Mouse (Mus musculus): ENCODE results near the gene Klhl29. TPM values are rescaled to one million over a fixed set of nuclear protein-coding genes. Genes with fewer than 3 reads are reported as not detected.

The Klhl29 gene
- total and polyA plus RNA-seq, 3 experiments = 0.41 to 0.57 (median 0.42) TPM

DNA sequence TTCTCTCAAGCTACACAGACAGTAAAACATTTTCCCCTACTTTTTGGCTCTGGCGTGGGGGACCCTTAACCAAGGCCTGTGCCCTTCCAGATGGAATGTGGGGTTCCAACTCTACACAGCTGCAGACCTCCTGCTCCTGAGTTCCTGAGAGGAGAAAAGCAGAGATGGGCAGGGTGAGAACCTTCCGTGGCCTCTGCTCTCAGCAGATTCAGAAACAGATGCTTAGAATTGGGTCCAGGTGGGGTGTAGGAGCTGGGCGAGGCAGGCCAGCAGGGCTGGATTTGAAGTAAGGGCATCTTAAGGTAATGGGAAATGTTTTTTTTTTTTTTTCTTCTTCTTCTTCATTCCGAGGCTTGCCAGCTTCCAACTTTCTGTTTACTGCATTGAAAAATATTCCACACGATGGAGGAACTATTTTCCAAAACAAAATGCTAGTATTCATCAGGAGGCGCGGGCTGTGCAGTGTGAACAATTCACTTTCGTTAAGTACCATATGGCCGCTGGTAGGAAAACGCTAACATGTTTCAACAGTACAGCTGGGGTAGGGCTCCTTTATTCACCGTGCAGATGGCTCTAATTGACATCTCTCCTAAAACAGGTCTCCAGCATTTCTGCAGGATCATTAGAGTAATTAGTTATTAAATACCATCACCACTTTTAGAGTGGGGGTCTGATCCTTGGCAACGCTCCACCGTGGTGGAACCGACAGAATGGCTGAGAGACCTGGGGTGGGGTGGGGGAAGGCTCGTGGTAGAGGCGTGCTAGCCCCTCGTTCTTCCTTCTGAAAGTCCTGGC is 135.8 kb downstream of the Klhl29 start:
- peaks cover under 1% of the 10 kb centered on the region; the same call in 1 of the 2 replicates for H3K4me1 ChIP-seq (ENCODE audit: control insufficient read depth, insufficient read depth, low read length)
- H3K27ac ChIP-seq = no peak overlapping the region
- H3K9ac ChIP-seq (ENCODE audit: low read depth, low read length) = no peak overlapping the region
- H3K27me3 ChIP-seq (ENCODE audit: control insufficient read depth, insufficient read depth, low read length) = no peaks in the 10 kb centered on the region
- H3K79me2 ChIP-seq (replicated peaks; ENCODE audit: control insufficient read depth, insufficient read depth, low read length) = no peaks in the 10 kb centered on the region
- no peaks in the 10 kb centered on the region for H3K36me3 ChIP-seq (ENCODE audit: control insufficient read depth, insufficient read depth, low read length)
- no peak overlapping the region for H3K4me3 ChIP-seq
- no peak for DNase-seq
- intact Hi-C loops (cut with DNase I) = loop anchor here (10.0 kb wide), 1 partner anchor 95 kb away; no protein-coding TSS in a partner anchor
- TF ChIP-seq POLR2A (IDR thresholded peaks at IDR 0.05; ENCODE audit: insufficient read depth, low read depth, low read length) (no peak), EP300 (IDR thresholded peaks at IDR 0.05; ENCODE audit: insufficient read depth, low read depth, low read length) (no peak), CTCF (IDR thresholded peaks at IDR 0.05) (no peak)
- WGBS = 90% methylated on average over 17 of the region's 17 CpGs

DNA sequence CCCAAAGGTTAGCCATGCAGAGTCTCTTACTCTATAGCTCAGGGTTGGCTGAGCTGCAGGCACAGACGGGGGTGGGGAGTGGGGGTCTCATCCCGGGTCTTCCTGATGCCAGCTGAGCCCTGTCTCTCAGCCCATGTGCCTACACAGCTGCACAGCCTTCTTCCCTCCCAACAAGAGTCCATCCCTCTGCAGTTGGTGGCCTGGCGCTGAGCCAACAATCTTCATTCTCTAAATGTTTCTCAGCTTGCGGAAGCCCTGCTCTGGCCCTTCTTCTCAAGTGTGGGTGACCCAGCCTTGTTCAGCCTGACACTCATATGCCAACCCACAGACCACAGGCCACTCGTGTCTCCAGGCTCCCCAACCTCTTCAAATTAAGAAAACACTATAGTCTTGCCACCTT is 138.4 kb downstream of the Klhl29 start:
- WGBS = 42% methylated on average over 5 of the region's 5 CpGs
- Histone ChIP-seq H3K36me3 (ENCODE audit: control insufficient read depth, insufficient read depth, low read length) (no peaks in the 10 kb centered on the region), H3K79me2 (replicated peaks; ENCODE audit: control insufficient read depth, insufficient read depth, low read length) (no peaks in the 10 kb centered on the region), H3K4me1 (ENCODE audit: control insufficient read depth, insufficient read depth, low read length) (no peaks in the 10 kb centered on the region), H3K27me3 (ENCODE audit: control insufficient read depth, insufficient read depth, low read length) (no peaks in the 10 kb centered on the region), H3K9ac (ENCODE audit: low read depth, low read length) (no peak overlapping the region), H3K27ac (no peak overlapping the region), H3K4me3 (no peak overlapping the region)
- intact Hi-C loops (cut with DNase I) = no loop called here
- peak; percentile 19 to 41 for DNase-seq
- no peak for TF ChIP-seq POLR2A (IDR thresholded peaks at IDR 0.05; ENCODE audit: insufficient read depth, low read depth, low read length)
- TF ChIP-seq CTCF (IDR thresholded peaks at IDR 0.05) = no peak
- no peak for TF ChIP-seq EP300 (IDR thresholded peaks at IDR 0.05; ENCODE audit: insufficient read depth, low read depth, low read length)

DNA sequence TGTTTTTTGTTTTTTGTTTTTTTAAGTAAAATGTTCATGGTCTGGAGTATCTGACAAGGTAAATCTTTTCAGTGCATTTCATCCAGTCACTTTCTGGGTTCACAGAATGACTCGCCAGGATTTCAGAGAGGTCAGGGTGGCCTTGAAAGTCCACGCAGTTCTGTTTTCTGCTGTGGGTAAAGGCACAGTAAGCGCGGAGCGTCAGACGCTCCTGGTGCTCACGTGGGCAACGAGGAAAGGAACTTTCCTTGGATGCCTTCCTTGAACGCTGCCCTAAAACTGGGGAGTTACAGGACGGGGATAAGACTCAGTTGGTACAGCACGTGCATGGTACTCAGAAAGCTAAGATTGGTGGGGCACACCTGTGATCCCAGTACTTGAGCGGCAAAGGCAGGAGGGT is 139.9 kb downstream of the Klhl29 start:
- no peak for TF ChIP-seq POLR2A (IDR thresholded peaks at IDR 0.05; ENCODE audit: insufficient read depth, low read depth, low read length)
- no peak for TF ChIP-seq CTCF (IDR thresholded peaks at IDR 0.05)
- no peak for TF ChIP-seq EP300 (IDR thresholded peaks at IDR 0.05; ENCODE audit: insufficient read depth, low read depth, low read length)
- no peak for DNase-seq
- intact Hi-C loops (cut with DNase I) = no loop called here
- H3K9ac ChIP-seq (ENCODE audit: low read depth, low read length) = no peak overlapping the region
- no peaks in the 10 kb centered on the region for H3K27me3 ChIP-seq (ENCODE audit: control insufficient read depth, insufficient read depth, low read length)
- H3K27ac ChIP-seq = no peak overlapping the region
- no peaks in the 10 kb centered on the region for H3K79me2 ChIP-seq (replicated peaks; ENCODE audit: control insufficient read depth, insufficient read depth, low read length)
- no peaks in the 10 kb centered on the region for H3K4me1 ChIP-seq (ENCODE audit: control insufficient read depth, insufficient read depth, low read length)
- no peak overlapping the region for H3K4me3 ChIP-seq
- H3K36me3 ChIP-seq (ENCODE audit: control insufficient read depth, insufficient read depth, low read length) = no peaks in the 10 kb centered on the region
- 90% methylated on average over 12 of the region's 12 CpGs for WGBS

- no peaks in the 10 kb centered on the region for H3K27me3 ChIP-seq (ENCODE audit: control insufficient read depth, insufficient read depth, low read length)
- TF ChIP-seq EP300 (IDR thresholded peaks at IDR 0.05; ENCODE audit: insufficient read depth, low read depth, low read length) = no peak
- TF ChIP-seq CTCF (IDR thresholded peaks at IDR 0.05) = no peak
- TF ChIP-seq POLR2A (IDR thresholded peaks at IDR 0.05; ENCODE audit: insufficient read depth, low read depth, low read length) = no peak
- H3K27ac ChIP-seq = no peak overlapping the region
- no peak for DNase-seq
- WGBS = 86% methylated on average over 5 of the region's 5 CpGs
- peaks cover 4% of the 10 kb centered on the region for H3K4me1 ChIP-seq (ENCODE audit: control insufficient read depth, insufficient read depth, low read length)
- H3K36me3 ChIP-seq (ENCODE audit: control insufficient read depth, insufficient read depth, low read length) = no peaks in the 10 kb centered on the region
- no peak overlapping the region for H3K4me3 ChIP-seq
- H3K79me2 ChIP-seq (replicated peaks; ENCODE audit: control insufficient read depth, insufficient read depth, low read length) = no peaks in the 10 kb centered on the region
- intact Hi-C loops (cut with DNase I) = no loop called here
- no peak overlapping the region for H3K9ac ChIP-seq (ENCODE audit: low read depth, low read length)
These were observed 145.0 kb downstream of the Klhl29 start for GRCm38 (mm10) chr12:5230504-5230903.

DNA sequence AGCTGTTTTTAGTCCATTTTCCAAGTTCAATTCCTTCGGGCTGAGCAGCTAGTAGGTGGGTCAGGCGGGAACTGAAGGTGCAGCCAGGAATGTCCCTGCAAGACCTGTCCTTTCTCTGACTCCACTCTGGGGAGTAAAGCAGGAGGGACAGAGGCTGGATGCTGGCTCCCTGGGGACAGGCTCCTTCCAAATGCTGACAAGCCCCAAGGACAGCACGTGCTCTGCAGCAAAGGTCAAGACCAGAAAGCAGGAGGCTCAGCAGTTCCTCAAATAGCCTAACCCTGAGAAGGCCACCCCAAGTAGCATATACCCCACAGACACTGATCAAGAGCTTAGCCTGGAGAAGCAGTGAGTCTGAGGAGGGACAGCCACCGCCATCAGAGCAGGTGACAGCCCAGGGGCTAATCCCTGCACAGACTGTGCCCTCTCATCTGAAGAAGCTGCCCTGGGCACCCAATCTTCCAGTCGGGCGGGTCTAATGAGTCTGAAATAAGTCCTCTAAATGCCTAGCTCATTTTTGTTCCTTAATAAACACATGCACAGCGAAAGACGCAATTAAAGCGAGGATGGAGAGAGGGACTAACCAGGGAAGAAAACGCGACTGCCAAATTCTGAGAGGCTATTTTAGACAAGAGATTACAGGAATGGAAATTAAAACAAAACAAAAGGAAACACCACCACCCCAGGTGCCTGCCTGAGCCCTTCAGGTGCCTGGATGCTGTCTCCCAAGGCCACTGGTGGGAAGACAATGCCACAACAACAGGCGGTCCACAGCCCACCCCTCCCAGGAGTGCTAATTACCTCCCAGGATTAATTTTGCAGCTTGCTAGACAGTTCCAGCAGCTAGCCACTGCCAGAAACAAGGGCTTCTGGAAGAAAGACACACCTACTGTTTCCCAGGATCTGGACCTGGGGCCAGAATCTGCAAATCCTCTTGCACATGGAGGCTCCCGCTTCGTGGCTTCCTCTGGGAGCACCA is 148.5 kb downstream of the Klhl29 start:
- WGBS = 52% methylated on average over 14 of the region's 14 CpGs
- intact Hi-C loops (cut with DNase I) = no loop called here
- H3K36me3 ChIP-seq (ENCODE audit: control insufficient read depth, insufficient read depth, low read length) = no peaks in the 10 kb centered on the region

More for the DNA sequence above, 148.5 kb downstream of the Klhl29 start:
- no peaks in the 10 kb centered on the region for H3K27me3 ChIP-seq (ENCODE audit: control insufficient read depth, insufficient read depth, low read length)
- H3K4me1 ChIP-seq (ENCODE audit: control insufficient read depth, insufficient read depth, low read length) = peaks cover 4% of the 10 kb centered on the region
- no peak overlapping the region for H3K27ac ChIP-seq
- no peaks in the 10 kb centered on the region for H3K79me2 ChIP-seq (replicated peaks; ENCODE audit: control insufficient read depth, insufficient read depth, low read length)
- TF ChIP-seq EP300 (IDR thresholded peaks at IDR 0.05; ENCODE audit: insufficient read depth, low read depth, low read length) (no peak), CTCF (IDR thresholded peaks at IDR 0.05) (no peak), POLR2A (IDR thresholded peaks at IDR 0.05; ENCODE audit: insufficient read depth, low read depth, low read length) (no peak)
- DNase-seq = peak in 1 of 2 experiments; percentile 24
- no peak overlapping the region for H3K9ac ChIP-seq (ENCODE audit: low read depth, low read length)
- H3K4me3 ChIP-seq = no peak overlapping the region
